8 mouse cellular contexts compared by ENCODE assay signal in the genomic region with DNA sequence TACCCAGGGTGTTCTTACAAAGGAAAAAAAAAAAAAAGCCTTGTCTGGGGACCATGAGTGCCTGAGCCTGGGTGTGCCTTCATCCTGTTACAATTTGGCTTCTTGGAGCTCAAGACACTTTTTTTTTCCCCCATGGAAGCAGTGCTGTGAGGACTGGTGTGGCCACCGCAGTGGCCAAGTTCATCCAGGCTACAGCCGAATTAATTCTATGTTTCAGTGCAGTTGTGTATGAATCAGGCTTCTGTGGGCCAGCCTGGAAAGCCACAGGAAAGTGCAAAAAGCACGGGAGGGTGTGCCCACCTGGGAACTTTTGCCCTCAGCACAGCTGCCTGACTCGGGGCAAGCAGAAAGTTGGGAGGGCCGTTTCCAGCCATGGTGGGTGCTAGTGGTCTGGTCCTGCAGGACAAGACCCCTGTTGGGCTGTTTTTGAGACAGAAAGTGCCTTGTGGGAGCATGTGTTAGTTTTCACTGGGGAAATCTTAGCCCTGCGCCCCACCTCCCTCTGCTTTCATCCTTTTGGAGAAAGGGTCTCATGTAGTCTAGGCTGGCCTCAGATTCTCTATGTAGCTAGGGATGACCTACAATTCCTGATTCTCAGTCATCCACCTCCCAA. TPM values are rescaled to one million over a fixed set of nuclear protein-coding genes. Genes with fewer than 3 reads are reported as not detected.
DNase-seq lines count a peak whose midpoint lies in the region; ATAC-seq lines count a peak whose summit lies in the region.

No protein-coding gene starts in this region.

- peak overlapping the region; percentile 64 for H3K9ac ChIP-seq in lung, embryonic 15.5 days
- peak overlapping the region; percentile 87 for H3K9ac ChIP-seq in forebrain, embryonic 16.5 days (replicated peaks; ENCODE audit: low read depth, low read length)
- H3K9ac ChIP-seq in limb, embryonic 13.5 days: peak overlapping the region; percentile 82

- no peak for ATAC-seq in lung, embryonic 15.5 days (ENCODE audit: borderline replicate concordance, extremely low read depth, low FRiP score, low TSS enrichment)
- peak; percentile 1; the same call in 1 of the 2 replicates for ATAC-seq in forebrain, embryonic 16.5 days
- ATAC-seq in limb, embryonic 13.5 days (ENCODE audit: low FRiP score, low read depth): no peak

- H3K4me2 ChIP-seq in lung, embryonic 15.5 days: peak overlapping the region; percentile 88
- H3K4me2 ChIP-seq in forebrain, embryonic 16.5 days (ENCODE audit: low read length): peak overlapping the region; percentile 57
- H3K4me2 ChIP-seq in limb, embryonic 13.5 days (replicated peaks): peak overlapping the region; percentile 80

- no peaks in the 10 kb centered on the region; the same call in 1 of the 2 replicates for H3K27me3 ChIP-seq in lung, embryonic 15.5 days
- H3K27me3 ChIP-seq in forebrain, embryonic 16.5 days (replicated peaks; ENCODE audit: control insufficient read depth, insufficient read depth, low read length): no peaks in the 10 kb centered on the region
- no peaks in the 10 kb centered on the region for H3K27me3 ChIP-seq in limb, embryonic 13.5 days

- no peaks in the 10 kb centered on the region for H3K9me3 ChIP-seq in lung, embryonic 15.5 days
- H3K9me3 ChIP-seq in forebrain, embryonic 16.5 days (ENCODE audit: control insufficient read depth, low read length): no peaks in the 10 kb centered on the region
- no peaks in the 10 kb centered on the region for H3K9me3 ChIP-seq in limb, embryonic 13.5 days

- H3K36me3 ChIP-seq in lung, embryonic 15.5 days: no peaks in the 10 kb centered on the region
- no peaks in the 10 kb centered on the region for H3K36me3 ChIP-seq in forebrain, embryonic 16.5 days (ENCODE audit: control insufficient read depth, insufficient read depth)
- no peaks in the 10 kb centered on the region for H3K36me3 ChIP-seq in limb, embryonic 13.5 days

- peaks cover 58% of the 10 kb centered on the region for H3K4me1 ChIP-seq in lung, embryonic 15.5 days
- H3K4me1 ChIP-seq in forebrain, embryonic 16.5 days (replicated peaks; ENCODE audit: control insufficient read depth, insufficient read depth, low read length): peaks cover 19% of the 10 kb centered on the region
- H3K4me1 ChIP-seq in limb, embryonic 13.5 days: peaks cover 67% of the 10 kb centered on the region

- H3K27ac ChIP-seq in lung, embryonic 15.5 days: peak overlapping the region; percentile 83
- H3K27ac ChIP-seq in forebrain, embryonic 16.5 days (ENCODE audit: low read length): peak overlapping the region; percentile 88
- H3K27ac ChIP-seq in limb, embryonic 13.5 days: peak overlapping the region; percentile 89

- WGBS in lung, embryonic 15.5 days: 22% methylated on average over 6 of the region's 6 CpGs
- WGBS in forebrain, embryonic 16.5 days: 30% methylated on average over 6 of the region's 6 CpGs
- 19% methylated on average over 6 of the region's 6 CpGs for WGBS in limb, embryonic 13.5 days

- no peak for DNase-seq in lung, postnatal 14 days
- peak; percentile 81 for DNase-seq in skeletal muscle tissue, adult 2 months (ENCODE audit: low read depth, low spot score)
- DNase-seq in layer of hippocampus, postnatal 10 days (ENCODE audit: low spot score in 2 of 2): no peak
- no peak for DNase-seq in cerebellum, postnatal 4 days (ENCODE audit: low spot score in 2 of 2)
- no peak for DNase-seq in urinary bladder, adult 2 months (ENCODE audit: low spot score)

- H3K4me3 ChIP-seq in lung, embryonic 15.5 days: peak overlapping the region; percentile 49
- H3K4me3 ChIP-seq in forebrain, embryonic 16.5 days (replicated peaks; ENCODE audit: low read length): peak overlapping the region; percentile 55
- H3K4me3 ChIP-seq in limb, embryonic 13.5 days: peak overlapping the region; percentile 54

RNA-seq across cellular contexts. Expression of a gene that starts 18.9 kb away (rescaled TPM):
- polyA plus RNA-seq in lung, embryonic 15.5 days (2015; fragmentation: Nextera tagmentation; extraction: Ambion mirVana): 43.2 and 49.6 TPM in 2 replicates
- polyA plus RNA-seq in forebrain, embryonic 16.5 days (2015; fragmentation: Nextera tagmentation; extraction: Ambion mirVana): 75.5 and 79.6 TPM in 2 replicates
- 75.9 and 77.0 TPM in 2 replicates for polyA plus RNA-seq in limb, embryonic 13.5 days (2015; fragmentation: Nextera tagmentation; extraction: Ambion mirVana)
- 10 to 100 TPM; 73.6 to 94.2 TPM for total RNA-seq in layer of hippocampus, postnatal 10 days (2021)
- 20.6 and 30.7 TPM in 2 replicates for polyA plus RNA-seq in urinary bladder, adult 2 months (2012; rRNA removed)

RNA-seq across cellular contexts. Expression of a gene that starts 32.0 kb away (rescaled TPM):
- polyA plus RNA-seq in lung, embryonic 15.5 days (2015; fragmentation: Nextera tagmentation; extraction: Ambion mirVana): 42.4 and 45.2 TPM in 2 replicates
- 45.1 and 50.0 TPM in 2 replicates for polyA plus RNA-seq in forebrain, embryonic 16.5 days (2015; fragmentation: Nextera tagmentation; extraction: Ambion mirVana)
- 44.9 and 46.0 TPM in 2 replicates for polyA plus RNA-seq in limb, embryonic 13.5 days (2015; fragmentation: Nextera tagmentation; extraction: Ambion mirVana)
- 10 to 100 TPM; 19.2 to 19.9 TPM for total RNA-seq in layer of hippocampus, postnatal 10 days (2021)
- polyA plus RNA-seq in urinary bladder, adult 2 months (2012; rRNA removed): 36.2 and 39.2 TPM in 2 replicates

RNA-seq across cellular contexts. Expression of a gene that starts 32.4 kb away (rescaled TPM):
- 109 and 112 TPM in 2 replicates for polyA plus RNA-seq in lung, embryonic 15.5 days (2015; fragmentation: Nextera tagmentation; extraction: Ambion mirVana)
- polyA plus RNA-seq in forebrain, embryonic 16.5 days (2015; fragmentation: Nextera tagmentation; extraction: Ambion mirVana): 112 and 115 TPM in 2 replicates
- 128 and 133 TPM in 2 replicates for polyA plus RNA-seq in limb, embryonic 13.5 days (2015; fragmentation: Nextera tagmentation; extraction: Ambion mirVana)
- total RNA-seq in layer of hippocampus, postnatal 10 days (2021): 10 to 100 TPM; 66.0 to 72.3 TPM
- polyA plus RNA-seq in urinary bladder, adult 2 months (2012; rRNA removed): 91.8 and 93.0 TPM in 2 replicates
